Mouse (Mus musculus) ES-E14 (cell line): Measurements from ENCODE around the gene Anks1b. TPM values are rescaled to one million over a fixed set of nuclear protein-coding genes. Genes with fewer than 3 reads are reported as not detected.

Source experiments
- DNase-seq: peaks from one replicate; pipeline ENCODE4 v3.0.0-alpha.2; 2013; ENCODE audit warnings: low read depth, low spot score
- H3K27ac ChIP-seq: 2 replicates; pipeline ENCODE4 v1.5.1; 2012; ENCODE audit warnings: low read depth, mild to moderate bottlenecking, low read length, moderate library complexity, mixed read lengths; ENCODE audit not compliant: poor library complexity, insufficient read depth, severe bottlenecking
- H3K36me3 ChIP-seq: 2 replicates; pipeline ENCODE4 v1.6.1; 2012; ENCODE audit warnings: mild to moderate bottlenecking, low read length, moderate library complexity, mixed read lengths; ENCODE audit not compliant: control insufficient read depth, poor library complexity, insufficient read depth, severe bottlenecking
- H3K4me1 ChIP-seq, 2 experiments: fragments of 150-350 bp in 1 of 2; sonication (generic) in 1 of 2; 2 replicates each; pipeline ENCODE4 v1.6.1; 2012; ENCODE audit warnings: low read length in 2 of 2, mild to moderate bottlenecking in 1 of 2, mixed read lengths in 1 of 2; ENCODE audit not compliant: control insufficient read depth in 2 of 2, insufficient read depth in 2 of 2, poor library complexity in 1 of 2
- H3K4me3 ChIP-seq, 2 experiments: fragments of 150-350 bp in 1 of 2; sonication (generic) in 1 of 2; 2 replicates each; pipeline ENCODE4 v1.5.1; 2012; ENCODE audit warnings: low read length in 2 of 2, low read depth in 1 of 2, mild to moderate bottlenecking in 1 of 2, mixed read lengths in 1 of 2; ENCODE audit not compliant: insufficient read depth in 1 of 2, poor library complexity in 1 of 2, severe bottlenecking in 1 of 2
- H3K9ac ChIP-seq: 2 replicates; pipeline ENCODE4 v1.6.1; 2012; ENCODE audit warnings: low read depth, mild to moderate bottlenecking, low read length, mixed read lengths; ENCODE audit not compliant: poor library complexity, insufficient read depth, severe bottlenecking
- H3K9me3 ChIP-seq: fragments of 150-350 bp; sonication (generic); 2 replicates; pipeline ENCODE4 v1.6.1; 2012; ENCODE audit warnings: low read depth, mild to moderate bottlenecking, low read length; ENCODE audit not compliant: control insufficient read depth, insufficient read depth
- CHD2 ChIP-seq: IDR thresholded peaks from 2 replicates; pipeline ENCODE4 v1.6.1; 2014; ENCODE audit warnings: mild to moderate bottlenecking, low read depth, low read length, inconsistent platforms
- HCFC1 ChIP-seq: IDR thresholded peaks from 2 replicates; pipeline ENCODE4 v1.6.1; 2012; ENCODE audit warnings: low read length, inconsistent platforms, borderline replicate concordance; ENCODE audit not compliant: insufficient read depth
- MAFK ChIP-seq: IDR thresholded peaks from 2 replicates; pipeline ENCODE4 v1.6.1; 2014; ENCODE audit warnings: mild to moderate bottlenecking, low read depth, low read length, inconsistent platforms; ENCODE audit not compliant: insufficient read depth
- ZC3H11A ChIP-seq: IDR thresholded peaks from 2 replicates; pipeline ENCODE4 v1.6.1; 2012; ENCODE audit warnings: low read depth, mild to moderate bottlenecking, inconsistent platforms, low read length, borderline replicate concordance
- ZNF384 ChIP-seq: IDR thresholded peaks from 2 replicates; pipeline ENCODE4 v1.6.1; 2012; ENCODE audit warnings: low read depth, low read length, inconsistent platforms
- in situ Hi-C, 2 experiments: fragments of 600-800 bp; cut with MboI; formaldehyde crosslinking; loops; one replicate each; pipeline ENCODE4 v1.15.1; 2025; ENCODE audit warnings: low sequenced_read_pairs in 2 of 2, inconsistent platforms in 1 of 2; ENCODE audit not compliant: unreplicated experiment in 2 of 2
- total RNA-seq: library from RNA; depleted of rRNA; stranded (reverse); fragments of 300-350 nt; gene quantifications from 2 replicates; pipeline ENCODE4 v1.2.3, GENCODE M21; 2012

The Anks1b gene
- total RNA-seq, 1 experiment: 2.6 TPM

GRCm38 (mm10) chr10:90493996-90494642 is 620.8 kb downstream of the Anks1b start:
- Histone ChIP-seq H3K36me3 (no peaks in the 10 kb centered on the region), H3K27ac (no peak overlapping the region), H3K4me1 (no peaks in the 10 kb centered on the region), H3K9me3 (no peaks in the 10 kb centered on the region), H3K4me3 (no peak overlapping the region), H3K9ac (no peak overlapping the region)
- DNase-seq: no peak
- no peak for TF ChIP-seq ZC3H11A
- no peak for TF ChIP-seq CHD2
- no peak for TF ChIP-seq HCFC1
- no peak for TF ChIP-seq MAFK
- TF ChIP-seq ZNF384: no peak
- in situ Hi-C loops: no loop called here

GRCm38 (mm10) chr10:90494981-90495516 is 621.7 kb downstream of the Anks1b start:
- H3K36me3 ChIP-seq: no peaks in the 10 kb centered on the region
- DNase-seq: no peak
- no peak overlapping the region for H3K9ac ChIP-seq
- no peak overlapping the region for H3K4me3 ChIP-seq
- in situ Hi-C loops: no loop called here
- no peaks in the 10 kb centered on the region for H3K9me3 ChIP-seq
- no peak overlapping the region for H3K27ac ChIP-seq
- no peak for TF ChIP-seq HCFC1
- no peaks in the 10 kb centered on the region for H3K4me1 ChIP-seq

- Histone ChIP-seq H3K4me3 (no peak overlapping the region), H3K36me3 (no peaks in the 10 kb centered on the region), H3K4me1 (no peaks in the 10 kb centered on the region), H3K27ac (no peak overlapping the region), H3K9me3 (no peaks in the 10 kb centered on the region), H3K9ac (no peak overlapping the region)
- in situ Hi-C loops: no loop called here
- TF ChIP-seq ZC3H11A (no peak), MAFK (no peak), CHD2 (no peak), HCFC1 (no peak)
- peak; percentile 46 for DNase-seq
These were observed 634.3 kb downstream of the Anks1b start for GRCm38 (mm10) chr10:90507561-90507960.

- Histone ChIP-seq H3K4me1 (no peaks in the 10 kb centered on the region), H3K36me3 (no peaks in the 10 kb centered on the region), H3K9ac (no peak overlapping the region), H3K4me3 (no peak overlapping the region), H3K9me3 (no peaks in the 10 kb centered on the region), H3K27ac (no peak overlapping the region)
- in situ Hi-C loops: no loop called here
- TF ChIP-seq MAFK (no peak), HCFC1 (no peak), CHD2 (no peak), ZNF384 (no peak), ZC3H11A (no peak)
- no peak for DNase-seq
These were observed 639.5 kb downstream of the Anks1b start for GRCm38 (mm10) chr10:90512801-90513200.

- H3K4me1 ChIP-seq: no peaks in the 10 kb centered on the region
- in situ Hi-C loops: no loop called here
- TF ChIP-seq HCFC1 (no peak), ZC3H11A (no peak), MAFK (no peak), ZNF384 (no peak), CHD2 (no peak)
- no peak overlapping the region for H3K9ac ChIP-seq
- no peak overlapping the region for H3K4me3 ChIP-seq
- H3K27ac ChIP-seq: no peak overlapping the region
- peak; percentile 13 for DNase-seq
- H3K36me3 ChIP-seq: no peaks in the 10 kb centered on the region
- H3K9me3 ChIP-seq: no peaks in the 10 kb centered on the region
These were observed 658.5 kb downstream of the Anks1b start for GRCm38 (mm10) chr10:90531813-90532212.
